Mouse (Mus musculus): ENCODE measurements around the gene Chd5. TPM values are rescaled to one million over a fixed set of nuclear protein-coding genes. Genes with fewer than 3 reads are reported as not detected.

Chd5 gene
- polyA plus RNA-seq, 2 experiments: 0.09 to 0.18 TPM

DNA sequence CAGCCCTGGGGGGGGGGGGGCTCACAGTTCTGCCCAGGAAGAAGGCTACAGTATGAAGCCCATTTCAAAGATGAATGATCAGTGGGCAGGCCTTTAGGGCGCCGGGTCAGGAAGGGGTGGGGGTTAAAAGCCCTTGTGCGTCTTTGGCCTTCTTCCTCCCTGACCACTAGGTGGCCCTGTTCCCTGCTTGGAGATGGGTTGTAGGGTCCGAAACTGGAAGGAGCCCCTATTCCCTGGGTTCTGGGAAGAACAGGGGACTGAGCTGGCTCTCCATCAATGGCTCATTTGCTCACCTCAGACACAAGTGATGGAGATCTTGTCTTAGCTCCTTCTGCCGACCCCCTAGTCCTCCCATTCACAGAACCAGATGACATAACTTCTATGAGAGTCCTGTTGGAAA, 4.8 kb downstream of the Chd5 start:
- H3K9ac ChIP-seq (replicated peaks): no peak overlapping the region
- TF ChIP-seq EP300 (IDR thresholded peaks at IDR 0.05; ENCODE audit: low read depth) (no peak), CTCF (IDR thresholded peaks at IDR 0.05; ENCODE audit: low read depth) (peak; percentile 76)
- WGBS (ENCODE audit: insufficient replicate concordance): 9% methylated on average over 5 of the region's 5 CpGs
- H3K27ac ChIP-seq: no peak overlapping the region
- peaks cover 0 to 12% of the 10 kb centered on the region in 2 experiments; a peak in 2 of 4 replicates for H3K4me1 ChIP-seq (replicated peaks; ENCODE audit: control insufficient read depth in 2 of 2, insufficient read depth in 2 of 2, low read length in 1 of 2)
- no peak overlapping the region for H3K4me3 ChIP-seq (ENCODE audit: insufficient read depth in 1 of 2, low read depth in 2 of 2, low read length in 2 of 2)
- peaks cover 25% of the 10 kb centered on the region for H3K27me3 ChIP-seq (ENCODE audit: control insufficient read depth, insufficient read depth, low read length)
- H3K9me3 ChIP-seq (ENCODE audit: control insufficient read depth, low read length): no peaks in the 10 kb centered on the region
- no peak for ATAC-seq (ENCODE audit: insufficient read depth)
- no peak for DNase-seq (ENCODE audit: low read depth in 3 of 3, low spot score in 3 of 3)
- H3K36me3 ChIP-seq (replicated peaks; ENCODE audit: control insufficient read depth, insufficient read depth, low read depth): no peaks in the 10 kb centered on the region
- no peak overlapping the region for H3K4me2 ChIP-seq (ENCODE audit: low read depth)

DNA sequence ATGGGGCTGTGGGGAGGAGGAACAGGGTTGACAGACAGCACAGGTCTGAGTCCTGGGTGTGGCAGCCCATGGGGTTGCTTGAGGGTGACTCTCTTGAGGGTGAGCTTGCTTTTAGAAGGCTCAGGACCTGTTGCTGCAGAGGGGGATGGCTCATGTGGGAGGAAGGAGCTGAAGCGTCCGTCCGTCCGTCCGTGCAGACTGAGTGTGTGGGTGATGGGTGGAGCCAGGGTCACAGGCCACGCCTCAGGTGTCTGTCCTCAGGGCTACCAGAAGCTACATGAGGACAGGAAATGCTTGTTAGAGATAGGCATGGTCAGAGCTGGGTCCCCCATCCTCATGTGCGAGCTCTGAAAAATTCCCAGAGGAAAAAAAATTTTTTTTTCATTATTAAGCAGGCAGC, 6.2 kb downstream of the Chd5 start:
- no peak overlapping the region for H3K4me2 ChIP-seq (ENCODE audit: low read depth)
- no peaks in the 10 kb centered on the region for H3K9me3 ChIP-seq (ENCODE audit: control insufficient read depth, low read length)
- peaks cover 0 to 12% of the 10 kb centered on the region in 2 experiments; a peak in 2 of 4 replicates for H3K4me1 ChIP-seq (replicated peaks; ENCODE audit: control insufficient read depth in 2 of 2, insufficient read depth in 2 of 2, low read length in 1 of 2)
- H3K27ac ChIP-seq: no peak overlapping the region
- peaks cover 13% of the 10 kb centered on the region for H3K27me3 ChIP-seq (ENCODE audit: control insufficient read depth, insufficient read depth, low read length)
- no peaks in the 10 kb centered on the region for H3K36me3 ChIP-seq (replicated peaks; ENCODE audit: control insufficient read depth, insufficient read depth, low read depth)
- TF ChIP-seq EP300 (IDR thresholded peaks at IDR 0.05; ENCODE audit: low read depth): no peak
- TF ChIP-seq CTCF (IDR thresholded peaks at IDR 0.05; ENCODE audit: low read depth): no peak
- 7% methylated on average over 7 of the region's 7 CpGs for WGBS (ENCODE audit: insufficient replicate concordance)
- no peak for DNase-seq (ENCODE audit: low read depth in 3 of 3, low spot score in 3 of 3)
- H3K9ac ChIP-seq (replicated peaks): no peak overlapping the region
- H3K4me3 ChIP-seq (ENCODE audit: insufficient read depth in 1 of 2, low read depth in 2 of 2, low read length in 2 of 2): no peak overlapping the region
- peak; percentile 32; the same call in 1 of the 2 replicates for ATAC-seq (ENCODE audit: insufficient read depth)

DNA sequence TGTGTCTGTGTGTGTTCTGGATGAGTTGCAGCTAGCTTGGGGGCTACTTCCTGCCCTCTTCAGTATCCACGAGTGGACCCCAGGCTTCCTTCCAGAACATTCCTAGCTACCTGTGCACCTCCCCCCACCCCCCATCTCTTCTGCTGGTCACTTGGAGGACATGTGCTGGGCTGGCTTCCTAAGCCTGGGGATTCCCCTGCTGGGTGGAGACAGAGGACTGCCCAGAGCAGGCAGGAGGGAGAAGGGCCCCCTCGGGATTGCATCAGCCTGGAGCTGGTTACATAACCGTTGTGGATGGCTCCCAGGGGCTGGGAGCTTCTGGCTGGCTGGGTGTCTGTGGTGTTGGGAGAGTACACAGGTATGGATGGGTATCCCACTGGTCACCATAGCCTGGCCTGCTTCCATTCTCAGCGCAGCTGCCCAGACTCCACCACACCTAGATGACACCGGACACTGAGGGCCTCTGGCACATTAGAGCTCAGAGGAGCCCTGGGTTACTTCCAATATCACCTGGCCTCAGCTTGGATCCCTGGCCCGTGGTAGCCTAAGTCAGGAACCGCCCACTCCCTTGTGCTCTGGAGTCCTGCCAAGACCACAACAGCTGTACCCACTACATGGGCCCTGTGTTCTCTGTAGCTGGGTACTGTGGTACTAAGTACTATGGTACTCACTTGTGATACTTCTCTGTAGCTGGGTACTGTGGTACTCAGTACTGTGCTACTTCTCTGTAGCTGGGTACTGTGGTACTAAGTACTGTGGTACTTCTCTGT, 6.9 kb downstream of the Chd5 start:
- WGBS (ENCODE audit: insufficient replicate concordance): 38% methylated on average over 7 of the region's 7 CpGs
- H3K27ac ChIP-seq: no peak overlapping the region
- ATAC-seq (ENCODE audit: insufficient read depth) (peak; percentile 69), DNase-seq (ENCODE audit: low read depth in 3 of 3, low spot score in 3 of 3) (peak in 1 of 3 experiments; percentile 35)
- H3K36me3 ChIP-seq (replicated peaks; ENCODE audit: control insufficient read depth, insufficient read depth, low read depth): no peaks in the 10 kb centered on the region
- H3K4me3 ChIP-seq (ENCODE audit: insufficient read depth in 1 of 2, low read depth in 2 of 2, low read length in 2 of 2): no peak overlapping the region
- no peaks in the 10 kb centered on the region for H3K9me3 ChIP-seq (ENCODE audit: control insufficient read depth, low read length)
- peaks cover 9% of the 10 kb centered on the region for H3K27me3 ChIP-seq (ENCODE audit: control insufficient read depth, insufficient read depth, low read length)
- TF ChIP-seq CTCF (IDR thresholded peaks at IDR 0.05; ENCODE audit: low read depth): no peak
- H3K4me2 ChIP-seq (ENCODE audit: low read depth): no peak overlapping the region
- no peak overlapping the region for H3K9ac ChIP-seq (replicated peaks)
- H3K4me1 ChIP-seq (replicated peaks; ENCODE audit: control insufficient read depth in 2 of 2, insufficient read depth in 2 of 2, low read length in 1 of 2): peaks cover 0 to 12% of the 10 kb centered on the region in 2 experiments; a peak in 2 of 4 replicates

DNA sequence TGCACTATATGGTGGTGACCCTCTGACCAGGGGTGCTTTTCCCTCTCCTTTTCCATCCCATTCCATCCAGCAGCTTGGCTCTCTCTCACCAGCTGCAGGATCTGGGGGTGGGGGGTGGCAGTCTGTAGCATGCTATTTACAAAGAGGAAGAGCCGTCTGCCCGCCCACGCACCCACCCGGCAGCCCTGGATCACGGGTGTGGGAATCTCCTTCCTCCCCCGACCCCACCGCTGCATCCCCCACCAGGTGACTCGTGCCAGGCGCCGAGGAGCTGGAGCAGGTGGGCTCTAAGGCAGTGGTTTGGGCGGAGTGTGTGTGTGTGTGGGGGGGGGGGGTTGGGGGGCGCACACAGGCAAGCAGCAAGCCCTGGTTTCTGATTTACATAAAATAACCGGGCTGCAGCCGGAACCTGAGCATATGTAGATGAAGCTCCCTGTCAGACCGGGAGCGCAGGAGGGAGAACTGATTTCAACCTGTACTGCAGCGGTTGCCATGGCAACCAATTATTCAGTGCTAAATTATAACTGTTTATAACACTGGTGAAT, 11.5 kb downstream of the Chd5 start:
- WGBS (ENCODE audit: insufficient replicate concordance): 9% methylated on average over 17 of the region's 17 CpGs
- Histone ChIP-seq H3K4me3 (ENCODE audit: insufficient read depth in 1 of 2, low read depth in 2 of 2, low read length in 2 of 2) (no peak overlapping the region), H3K36me3 (replicated peaks; ENCODE audit: control insufficient read depth, insufficient read depth, low read depth) (no peaks in the 10 kb centered on the region), H3K4me1 (replicated peaks; ENCODE audit: control insufficient read depth in 2 of 2, insufficient read depth in 2 of 2, low read length in 1 of 2) (peaks cover 0 to 7% of the 10 kb centered on the region in 2 experiments; a peak in 2 of 4 replicates), H3K27ac (no peak overlapping the region), H3K9me3 (ENCODE audit: control insufficient read depth, low read length) (no peaks in the 10 kb centered on the region), H3K4me2 (ENCODE audit: low read depth) (no peak overlapping the region), H3K9ac (replicated peaks) (no peak overlapping the region), H3K27me3 (ENCODE audit: control insufficient read depth, insufficient read depth, low read length) (peaks cover 4% of the 10 kb centered on the region; the same call in 1 of the 2 replicates)
- TF ChIP-seq CTCF (IDR thresholded peaks at IDR 0.05; ENCODE audit: low read depth) (no peak), EP300 (IDR thresholded peaks at IDR 0.05; ENCODE audit: low read depth) (no peak)
- DNase-seq (ENCODE audit: low read depth in 3 of 3, low spot score in 3 of 3) (no peak), ATAC-seq (ENCODE audit: insufficient read depth) (no peak)

DNA sequence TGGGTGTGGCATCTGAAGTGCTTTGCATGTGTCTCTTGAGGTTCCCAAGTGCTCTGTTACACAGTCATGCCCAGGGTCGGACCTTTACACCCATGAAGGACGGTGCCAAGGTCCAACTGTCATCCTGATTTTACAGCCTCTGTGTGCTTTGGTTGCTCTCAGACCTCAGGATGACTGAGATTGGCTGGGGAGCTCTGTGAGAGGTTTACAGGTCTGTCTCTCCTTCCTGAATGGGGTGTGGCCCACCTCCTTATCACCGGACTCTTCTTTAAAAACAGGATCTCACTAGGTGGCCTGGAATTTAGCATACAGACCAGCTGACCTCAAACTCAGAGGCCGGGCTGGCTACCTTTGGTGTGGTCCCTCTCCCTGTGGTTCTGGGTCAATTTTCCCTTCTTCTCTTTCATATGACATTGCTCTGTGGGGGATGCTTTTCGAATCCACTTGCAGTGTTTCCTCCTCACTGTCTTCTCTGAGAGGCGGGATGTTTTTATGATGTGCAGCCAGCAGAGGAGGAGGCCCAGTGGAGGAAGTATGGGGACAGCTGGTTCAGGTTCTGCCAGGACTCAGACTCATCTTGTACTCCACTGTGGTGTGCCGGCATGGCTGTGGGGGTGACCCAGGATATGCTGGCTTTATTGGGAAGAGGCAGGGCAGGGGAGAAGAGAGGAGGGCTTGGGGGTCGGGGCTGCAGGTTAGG, 12.4 kb downstream of the Chd5 start:
- Histone ChIP-seq H3K4me1 (replicated peaks; ENCODE audit: control insufficient read depth in 2 of 2, insufficient read depth in 2 of 2, low read length in 1 of 2) (peaks cover 0 to 3% of the 10 kb centered on the region in 2 experiments; a peak in 1 of 4 replicates), H3K9me3 (ENCODE audit: control insufficient read depth, low read length) (no peaks in the 10 kb centered on the region), H3K9ac (replicated peaks) (no peak overlapping the region), H3K27me3 (ENCODE audit: control insufficient read depth, insufficient read depth, low read length) (peaks cover 4% of the 10 kb centered on the region; the same call in 1 of the 2 replicates), H3K36me3 (replicated peaks; ENCODE audit: control insufficient read depth, insufficient read depth, low read depth) (no peaks in the 10 kb centered on the region), H3K4me3 (ENCODE audit: insufficient read depth in 1 of 2, low read depth in 2 of 2, low read length in 2 of 2) (no peak overlapping the region), H3K4me2 (ENCODE audit: low read depth) (no peak overlapping the region), H3K27ac (no peak overlapping the region)
- no peak for DNase-seq (ENCODE audit: low read depth in 3 of 3, low spot score in 3 of 3)
- WGBS (ENCODE audit: insufficient replicate concordance): 23% methylated on average over 8 of the region's 8 CpGs
- no peak for ATAC-seq (ENCODE audit: insufficient read depth)
- no peak for TF ChIP-seq CTCF (IDR thresholded peaks at IDR 0.05; ENCODE audit: low read depth)
- TF ChIP-seq EP300 (IDR thresholded peaks at IDR 0.05; ENCODE audit: low read depth): no peak

Measured in liver, embryonic 14.5 days (tissue).